Mouse (Mus musculus): ENCODE data around the gene Gm49378. TPM values are rescaled to one million over a fixed set of nuclear protein-coding genes. Genes with fewer than 3 reads are reported as not detected.

Gm49378 gene
- polyA plus RNA-seq, 1 experiment = 8.2 TPM

DNA sequence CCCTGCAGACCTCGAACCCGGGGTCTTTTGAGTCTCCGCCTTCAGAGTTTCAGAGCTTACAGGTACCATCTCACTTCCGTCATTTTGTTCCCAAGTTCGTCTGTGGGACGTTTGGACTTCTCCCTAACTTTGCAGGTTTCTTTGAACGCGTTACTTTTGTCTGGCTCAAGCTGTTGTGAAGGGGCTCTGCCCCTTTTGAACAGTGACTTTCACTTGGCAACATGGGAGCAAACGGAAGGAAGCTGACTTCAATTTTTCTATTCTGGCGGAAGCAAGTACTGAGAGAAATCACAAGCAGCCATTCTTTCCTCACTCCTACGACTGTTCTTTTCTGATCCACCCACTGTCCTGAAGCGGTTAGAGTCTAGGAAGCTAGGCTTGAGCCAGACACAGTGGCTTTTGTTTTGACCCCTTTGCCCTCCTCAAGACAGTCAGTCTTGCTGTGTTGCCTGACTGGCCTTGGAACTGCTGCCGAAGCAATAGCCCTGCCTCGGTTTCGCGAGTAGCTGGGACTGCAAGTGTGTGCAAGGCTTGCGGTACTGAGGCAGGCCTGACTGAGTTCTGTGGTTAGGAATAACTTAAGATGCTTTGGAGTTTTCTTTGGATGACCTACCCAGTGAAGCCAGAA lies 6.7 kb upstream of the Gm49378 start:
- Histone ChIP-seq H3K27ac (ENCODE audit: insufficient read depth, low read length) (peak overlapping the region; percentile 74), H3K27me3 (ENCODE audit: control insufficient read depth, insufficient read depth, low read length) (no peaks in the 10 kb centered on the region), H3K4me3 (ENCODE audit: extremely low read depth, insufficient read depth, insufficient read length) (peak overlapping the region; percentile 56), H3K36me3 (ENCODE audit: control insufficient read depth, insufficient read depth, low read length) (peaks cover 6% of the 10 kb centered on the region; the same call in 1 of the 2 replicates), H3K4me1 (ENCODE audit: control insufficient read depth, insufficient read depth, insufficient read length) (peaks cover 11% of the 10 kb centered on the region; the same call in 1 of the 2 replicates)
- 3% methylated on average over 17 of the region's 17 CpGs for WGBS
- no peak for DNase-seq (ENCODE audit: low read depth in 1 of 2, low spot score in 2 of 2)
- TF ChIP-seq POLR2A (IDR thresholded peaks at IDR 0.05; ENCODE audit: low read depth, low read length) = no peak
- no peak for TF ChIP-seq CTCF (IDR thresholded peaks at IDR 0.05; ENCODE audit: extremely low read depth, insufficient read depth, insufficient read length, insufficient replicate concordance)

GRCm38 (mm10) chr14:55643060-55643907 lies 5.6 kb upstream of the Gm49378 start, which contains the start of gene Tm9sf1:
Gene Tm9sf1, minus strand, starts transcription at chr14:55643806.
- no peaks in the 10 kb centered on the region for H3K27me3 ChIP-seq (ENCODE audit: control insufficient read depth, insufficient read depth, low read length)
- DNase-seq (ENCODE audit: low read depth in 1 of 2, low spot score in 2 of 2) = peak; percentile 69 to 76
- peaks cover 11% of the 10 kb centered on the region; the same call in 1 of the 2 replicates for H3K4me1 ChIP-seq (ENCODE audit: control insufficient read depth, insufficient read depth, insufficient read length)
- H3K27ac ChIP-seq (ENCODE audit: insufficient read depth, low read length) = peak within 1 kb of the TSS; percentile 97
- H3K36me3 ChIP-seq (ENCODE audit: control insufficient read depth, insufficient read depth, low read length) = peaks cover 6% of the 10 kb centered on the region
- under 1% methylated on average over 89 of the region's 89 CpGs for WGBS
- H3K4me3 ChIP-seq (ENCODE audit: extremely low read depth, insufficient read depth, insufficient read length) = peak within 1 kb of the TSS; percentile 79
- TF ChIP-seq POLR2A (IDR thresholded peaks at IDR 0.05; ENCODE audit: low read depth, low read length) (peak; percentile 50), CTCF (IDR thresholded peaks at IDR 0.05; ENCODE audit: extremely low read depth, insufficient read depth, insufficient read length, insufficient replicate concordance) (no peak)

- H3K27me3 ChIP-seq (ENCODE audit: control insufficient read depth, insufficient read depth, low read length) = no peaks in the 10 kb centered on the region
- WGBS = 27% methylated on average over 8 of the region's 8 CpGs
- no peak for DNase-seq (ENCODE audit: low read depth in 1 of 2, low spot score in 2 of 2)
- peaks cover 11% of the 10 kb centered on the region; the same call in 1 of the 2 replicates for H3K4me1 ChIP-seq (ENCODE audit: control insufficient read depth, insufficient read depth, insufficient read length)
- peaks cover 8% of the 10 kb centered on the region for H3K36me3 ChIP-seq (ENCODE audit: control insufficient read depth, insufficient read depth, low read length)
- peak overlapping the region; percentile 97 for H3K27ac ChIP-seq (ENCODE audit: insufficient read depth, low read length)
- H3K4me3 ChIP-seq (ENCODE audit: extremely low read depth, insufficient read depth, insufficient read length) = peak overlapping the region; percentile 79
- no peak for TF ChIP-seq CTCF (IDR thresholded peaks at IDR 0.05; ENCODE audit: extremely low read depth, insufficient read depth, insufficient read length, insufficient replicate concordance)
- no peak for TF ChIP-seq POLR2A (IDR thresholded peaks at IDR 0.05; ENCODE audit: low read depth, low read length)
Observed at GRCm38 (mm10) chr14:55642679-55643059, 5.0 kb upstream of the Gm49378 start.

DNA sequence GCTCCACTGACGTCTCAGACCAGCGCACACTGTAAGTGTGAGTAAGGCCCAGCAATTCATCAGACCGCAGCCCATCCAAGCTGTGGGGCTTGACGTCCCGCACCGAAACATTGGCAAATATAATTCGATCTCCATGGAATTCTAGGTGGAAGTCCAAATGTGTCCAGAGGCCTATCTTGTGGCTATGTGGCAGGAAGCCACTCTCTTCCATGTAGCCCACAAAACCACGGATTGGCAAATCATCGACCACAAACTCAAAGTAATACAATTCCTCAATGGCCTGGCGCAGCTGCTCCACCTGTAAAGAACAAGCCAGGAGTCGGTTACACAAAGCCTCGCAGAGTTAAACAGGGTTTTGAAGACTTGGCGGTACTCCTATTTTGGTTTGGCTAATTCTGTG lies 3.6 kb upstream of the Gm49378 start:
- Histone ChIP-seq H3K36me3 (ENCODE audit: control insufficient read depth, insufficient read depth, low read length) (peaks cover 8% of the 10 kb centered on the region), H3K4me3 (ENCODE audit: extremely low read depth, insufficient read depth, insufficient read length) (no peak overlapping the region), H3K4me1 (ENCODE audit: control insufficient read depth, insufficient read depth, insufficient read length) (peaks cover 11% of the 10 kb centered on the region; the same call in 1 of the 2 replicates), H3K27ac (ENCODE audit: insufficient read depth, low read length) (no peak overlapping the region), H3K27me3 (ENCODE audit: control insufficient read depth, insufficient read depth, low read length) (no peaks in the 10 kb centered on the region)
- TF ChIP-seq CTCF (IDR thresholded peaks at IDR 0.05; ENCODE audit: extremely low read depth, insufficient read depth, insufficient read length, insufficient replicate concordance) = no peak
- no peak for TF ChIP-seq POLR2A (IDR thresholded peaks at IDR 0.05; ENCODE audit: low read depth, low read length)
- 84% methylated on average over 13 of the region's 13 CpGs for WGBS
- DNase-seq (ENCODE audit: low read depth in 1 of 2, low spot score in 2 of 2) = no peak

- Histone ChIP-seq H3K36me3 (ENCODE audit: control insufficient read depth, insufficient read depth, low read length) (peaks cover 8% of the 10 kb centered on the region), H3K27me3 (ENCODE audit: control insufficient read depth, insufficient read depth, low read length) (no peaks in the 10 kb centered on the region), H3K27ac (ENCODE audit: insufficient read depth, low read length) (no peak overlapping the region), H3K4me1 (ENCODE audit: control insufficient read depth, insufficient read depth, insufficient read length) (peaks cover 11% of the 10 kb centered on the region; the same call in 1 of the 2 replicates), H3K4me3 (ENCODE audit: extremely low read depth, insufficient read depth, insufficient read length) (no peak overlapping the region)
- TF ChIP-seq POLR2A (IDR thresholded peaks at IDR 0.05; ENCODE audit: low read depth, low read length) = no peak
- TF ChIP-seq CTCF (IDR thresholded peaks at IDR 0.05; ENCODE audit: extremely low read depth, insufficient read depth, insufficient read length, insufficient replicate concordance) = no peak
- 96% methylated on average over 14 of the region's 14 CpGs for WGBS
- DNase-seq (ENCODE audit: low read depth in 1 of 2, low spot score in 2 of 2) = no peak
Observed at GRCm38 (mm10) chr14:55640816-55641215, 3.1 kb upstream of the Gm49378 start.

- peak; percentile 66 to 81 for DNase-seq (ENCODE audit: low read depth in 1 of 2, low spot score in 2 of 2)
- peaks cover 13% of the 10 kb centered on the region for H3K36me3 ChIP-seq (ENCODE audit: control insufficient read depth, insufficient read depth, low read length)
- H3K4me3 ChIP-seq (ENCODE audit: extremely low read depth, insufficient read depth, insufficient read length) = peak within 1 kb of the TSS; percentile 67
- 1% methylated on average over 30 of the region's 33 CpGs for WGBS
- H3K4me1 ChIP-seq (ENCODE audit: control insufficient read depth, insufficient read depth, insufficient read length) = peaks cover 6% of the 10 kb centered on the region
- peak within 1 kb of the TSS; percentile 30; the same call in 1 of the 2 replicates for H3K27ac ChIP-seq (ENCODE audit: insufficient read depth, low read length)
- no peaks in the 10 kb centered on the region for H3K27me3 ChIP-seq (ENCODE audit: control insufficient read depth, insufficient read depth, low read length)
- no peak; the same call in 1 of the 2 replicates for TF ChIP-seq POLR2A (IDR thresholded peaks at IDR 0.05; ENCODE audit: low read depth, low read length)
Observed at GRCm38 (mm10) chr14:55635523-55636007, 2.1 kb downstream of the Gm49378 start, which contains the start of gene Ipo4. Gene Ipo4, minus strand, starts transcription at chr14:55635957.
